Mouse (Mus musculus): ENCODE results near the gene Asah2.

GRCm38 (mm10) chr19:31963147-31963546 lies 144.9 kb downstream of the Asah2 start:
- TF ChIP-seq POLR2A (IDR thresholded peaks at IDR 0.05; ENCODE audit: low read depth, low read length): no peak
- TF ChIP-seq ZMIZ1 (IDR thresholded peaks at IDR 0.05; ENCODE audit: low read depth, low read length): no peak
- no peak for TF ChIP-seq CTCF (conservative IDR thresholded peaks at IDR 0.05 in 1 of 2, IDR thresholded peaks at IDR 0.05 in 1 of 2; ENCODE audit: low read depth in 2 of 2, low read length in 2 of 2)
- TF ChIP-seq CHD2 (IDR thresholded peaks at IDR 0.05; ENCODE audit: low read length): no peak
- no peak for TF ChIP-seq ZC3H11A (IDR thresholded peaks at IDR 0.05; ENCODE audit: low read depth, low read length)
- no peak for TF ChIP-seq ZNF384 (IDR thresholded peaks at IDR 0.05; ENCODE audit: low read depth, low read length)
- no peak for TF ChIP-seq NELFE (IDR thresholded peaks at IDR 0.05; ENCODE audit: low read depth, low read length)
- no peak for TF ChIP-seq ELF1 (IDR thresholded peaks at IDR 0.05; ENCODE audit: low read depth, low read length)
- TF ChIP-seq GABPA (IDR thresholded peaks at IDR 0.05; ENCODE audit: insufficient replicate concordance, low read depth, low read length): no peak
- TF ChIP-seq EP300 (IDR thresholded peaks at IDR 0.05; ENCODE audit: low read length): no peak
- TF ChIP-seq MAFK (IDR thresholded peaks at IDR 0.05; ENCODE audit: insufficient replicate concordance, low read length): no peak
- no peak for TF ChIP-seq ZKSCAN1 (IDR thresholded peaks at IDR 0.05; ENCODE audit: borderline replicate concordance, low read depth, low read length)
- no peak for TF ChIP-seq E2F4 (IDR thresholded peaks at IDR 0.05; ENCODE audit: insufficient replicate concordance, low read depth, low read length)
- TF ChIP-seq BHLHE40 (IDR thresholded peaks at IDR 0.05; ENCODE audit: low read depth, low read length): no peak

All from CH12.LX (cell line).